Mouse (Mus musculus) spleen, adult 12 weeks (tissue): ENCODE data around the gene Olfr169.
"Not testable (repeated sequence)": the region's sequence is repeated elsewhere in the genome, so short reads cannot be mapped to it uniquely, and the experiment has no call there.

Source experiments
- DNase-seq: peaks from one replicate; pipeline ENCODE4 v3.0.0; 2022; ENCODE audit warnings: low spot score

Olfr169 gene

DNA sequence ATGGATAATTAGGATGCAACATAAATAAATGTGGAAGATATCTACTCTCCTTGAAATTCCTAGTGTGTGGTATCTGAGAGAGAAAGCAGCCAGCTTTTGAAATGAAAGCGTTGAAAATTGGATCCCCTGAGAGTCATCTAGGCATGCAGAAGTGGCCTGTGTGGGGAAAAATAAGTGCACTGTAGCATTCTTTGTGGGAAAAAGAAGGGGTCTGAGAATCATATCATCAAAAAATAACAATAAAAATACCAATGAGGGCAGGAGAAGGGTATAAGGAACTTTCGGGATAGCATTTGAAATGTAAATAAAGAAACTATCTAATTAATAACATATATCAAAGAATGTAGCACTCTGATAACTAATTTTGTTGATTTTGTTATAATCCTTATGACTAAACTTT is at the start of gene Olfr169:
Gene Olfr169, minus strand, starts transcription at position 101 of the 400 bp plus-strand sequence.
- DNase-seq, result not testable (repeated sequence)

DNA sequence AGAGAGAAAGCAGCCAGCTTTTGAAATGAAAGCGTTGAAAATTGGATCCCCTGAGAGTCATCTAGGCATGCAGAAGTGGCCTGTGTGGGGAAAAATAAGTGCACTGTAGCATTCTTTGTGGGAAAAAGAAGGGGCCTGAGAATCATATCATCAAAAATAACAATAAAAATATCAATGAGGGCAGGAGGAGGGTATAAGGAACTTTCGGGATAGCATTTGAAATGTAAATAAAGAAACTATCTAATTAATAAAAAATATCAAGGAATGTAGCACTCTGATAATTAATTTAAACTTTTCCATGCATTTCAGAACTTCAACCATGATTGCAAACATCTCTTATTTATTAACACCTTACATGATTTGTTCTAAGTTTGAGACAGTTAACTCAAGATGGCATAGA is 40.2 kb upstream of the Olfr169 start, which contains the start of gene Olfr170:
Gene Olfr170, minus strand, starts transcription at position 101 of the 400 bp plus-strand sequence.
- DNase-seq, result not testable (repeated sequence)

DNA sequence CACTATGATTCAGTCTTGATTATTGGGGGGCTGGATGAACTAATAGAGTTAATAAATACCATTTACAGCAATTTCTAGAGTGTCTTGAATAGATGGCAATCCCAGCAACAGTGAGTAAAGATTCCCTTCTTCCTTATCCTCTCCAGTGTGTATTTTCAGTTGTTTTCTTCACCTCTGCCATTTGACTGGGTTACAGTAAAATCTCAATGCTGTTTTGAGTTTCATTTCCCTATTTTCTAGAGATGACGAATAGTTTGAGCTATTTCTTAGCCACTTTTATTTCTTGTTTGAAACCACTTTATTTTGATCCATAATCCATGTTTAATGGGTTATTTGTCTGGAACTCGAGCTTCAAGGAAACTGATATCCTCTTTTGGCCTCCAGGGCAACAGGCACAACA is 31.6 kb upstream of the Olfr169 start:
- DNase-seq, result no peak

DNA sequence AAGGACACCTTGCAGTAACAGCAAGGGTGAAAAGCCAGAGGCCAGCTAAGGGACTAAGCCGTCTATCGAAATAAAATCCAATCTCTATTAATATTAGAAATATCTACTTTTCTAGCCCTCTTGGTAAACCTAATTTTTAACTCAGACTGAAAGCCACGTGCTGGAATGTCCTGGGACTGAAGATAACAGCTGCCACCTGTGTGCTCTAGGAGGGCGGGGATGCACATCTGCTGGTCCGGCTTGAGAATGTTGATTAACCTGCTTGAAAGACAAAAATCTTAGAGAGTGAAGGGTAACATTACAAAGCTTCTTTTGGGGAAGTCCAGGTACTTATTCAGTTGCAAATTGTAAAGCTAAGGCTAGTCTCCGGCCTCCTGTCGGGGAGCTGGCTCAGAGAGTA is 18.2 kb downstream of the Olfr169 start:
- DNase-seq, result not testable (repeated sequence)

DNA sequence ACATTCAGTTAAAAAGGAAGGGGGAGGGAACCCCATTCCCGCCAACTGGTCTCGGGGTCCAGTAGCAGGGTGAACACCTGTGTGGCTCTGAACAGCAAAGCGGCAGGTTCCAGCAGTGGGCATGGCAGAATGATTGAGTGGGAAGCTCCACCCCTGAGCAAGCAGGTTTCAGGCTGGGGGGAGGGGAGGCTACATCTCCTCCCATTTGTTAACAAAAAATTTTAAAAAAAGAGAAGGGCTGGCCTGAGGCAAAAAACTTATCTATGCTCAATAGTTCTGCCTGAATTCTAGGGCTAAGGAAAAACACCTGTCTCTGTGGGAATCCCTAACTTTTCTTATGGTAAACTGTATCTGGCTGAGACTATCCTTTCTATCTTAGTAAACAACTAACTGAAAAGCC is 19.4 kb downstream of the Olfr169 start:
- not testable (repeated sequence) for DNase-seq

DNA sequence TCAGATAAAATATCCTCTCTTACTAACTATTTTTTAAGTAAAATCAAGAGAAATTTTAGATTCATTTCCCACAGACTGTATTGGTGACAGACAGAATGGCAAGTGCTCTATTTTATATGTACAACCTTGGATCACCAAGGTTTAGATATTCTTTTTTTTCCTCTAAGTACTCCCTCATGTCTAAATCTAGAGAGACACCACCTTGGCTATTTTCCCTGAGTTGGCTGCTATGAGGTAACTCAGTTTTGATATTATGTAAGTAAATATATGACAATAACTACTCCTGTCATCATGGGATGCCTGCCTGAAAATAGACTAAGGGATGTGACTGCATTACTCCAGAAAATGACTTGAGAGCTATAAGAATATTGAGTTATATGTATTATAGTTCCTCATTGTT is 36.2 kb downstream of the Olfr169 start, which contains the start of gene Olfr168:
Gene Olfr168, minus strand, starts transcription at position 101 of the 400 bp plus-strand sequence.
- DNase-seq, result no peak

DNA sequence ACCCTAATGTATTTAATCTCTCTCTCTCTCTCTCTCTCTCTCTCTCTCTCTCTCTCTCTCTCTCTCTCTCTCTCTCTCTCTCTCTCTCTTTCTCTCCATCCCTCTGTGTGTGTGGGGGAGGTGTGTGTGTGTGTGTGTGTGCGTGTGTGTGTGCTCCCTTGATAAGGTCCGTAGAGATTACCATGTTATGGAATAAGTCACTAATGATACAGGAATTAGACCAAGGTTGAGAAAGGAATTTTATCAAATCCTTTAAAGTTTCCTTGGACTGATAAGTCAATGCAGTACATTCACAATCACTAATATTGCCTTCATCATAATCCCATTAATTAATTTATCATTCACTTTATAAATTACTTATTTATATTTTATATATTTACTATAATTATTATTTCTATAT is 49.4 kb downstream of the Olfr169 start, which contains the start of gene Olfr167:
Gene Olfr167, minus strand, starts transcription at position 101 of the 400 bp plus-strand sequence.
- no peak for DNase-seq
